Mouse (Mus musculus): ENCODE results near the gene Abcb5. TPM values are rescaled to one million over a fixed set of nuclear protein-coding genes. Genes with fewer than 3 reads are reported as not detected.

Gene Abcb5
- not detected in 2 replicates for polyA plus RNA-seq (2012; rRNA removed)

GRCm38 (mm10) chr12:118966321-118966720, at the start of gene Abcb5:
Abcb5 (minus strand) TSS chr12:118966421.

GRCm38 (mm10) chr12:118846221-118846620, 120.0 kb downstream of the Abcb5 start, which contains the start of gene Sp8:
Sp8 (plus strand) TSS chr12:118846329.

Other genes with a start within 250 kb of the Abcb5 start
- not detected in 2 replicates for gene Sp8, start 120.1 kb downstream of the Abcb5 start, polyA plus RNA-seq (2012; rRNA removed)

All from liver, embryonic 14 days (tissue).